Mouse (Mus musculus): Measurements from ENCODE around the gene Polr2b. TPM values are rescaled to one million over a fixed set of nuclear protein-coding genes. Genes with fewer than 3 reads are reported as not detected.

Gene Polr2b
- 32.7 and 39.2 TPM in 2 replicates for polyA plus RNA-seq (2015; fragmentation: Nextera tagmentation; extraction: Ambion mirVana)

- H3K4me2 ChIP-seq: peak within 1 kb of the TSS; percentile 97
- H3K4me3 ChIP-seq: peak within 1 kb of the TSS; percentile 89
- peaks cover 29% of the 10 kb centered on the region for H3K4me1 ChIP-seq (replicated peaks)
- H3K27me3 ChIP-seq: no peaks in the 10 kb centered on the region
- peak within 1 kb of the TSS; percentile 95 for H3K27ac ChIP-seq
- H3K9ac ChIP-seq: peak within 1 kb of the TSS; percentile 89
- H3K9me3 ChIP-seq (replicated peaks): no peaks in the 10 kb centered on the region
- peaks cover 29% of the 10 kb centered on the region for H3K36me3 ChIP-seq
- peak; percentile 94 for ATAC-seq (replicated peaks; ENCODE audit: insufficient number of reproducible peaks, insufficient read depth, low FRiP score, low read depth)
- WGBS: under 1% methylated on average over 85 of the region's 85 CpGs
Observed at GRCm38 (mm10) chr5:77309924-77310772, at the start of gene Polr2b, which contains the start of gene Noa1. Gene Polr2b, plus strand, starts transcription at chr5:77310147. Gene Noa1, minus strand, starts transcription at chr5:77310084.

GRCm38 (mm10) chr5:77261137-77261536, 48.8 kb upstream of the Polr2b start:
- no peak for ATAC-seq (replicated peaks; ENCODE audit: insufficient number of reproducible peaks, insufficient read depth, low FRiP score, low read depth)
- no peak overlapping the region for H3K27ac ChIP-seq
- H3K9ac ChIP-seq: no peak overlapping the region
- H3K27me3 ChIP-seq: no peaks in the 10 kb centered on the region
- no peak overlapping the region for H3K4me2 ChIP-seq
- H3K36me3 ChIP-seq: no peaks in the 10 kb centered on the region
- no peak overlapping the region for H3K4me3 ChIP-seq
- H3K9me3 ChIP-seq (replicated peaks): no peaks in the 10 kb centered on the region
- H3K4me1 ChIP-seq (replicated peaks): peaks cover 4% of the 10 kb centered on the region; the same call in 1 of the 2 replicates
- 65% methylated on average over 4 of the region's 4 CpGs for WGBS

- H3K27ac ChIP-seq: no peak overlapping the region
- 86% methylated on average over 5 of the region's 5 CpGs for WGBS
- H3K4me1 ChIP-seq (replicated peaks): peaks cover 4% of the 10 kb centered on the region; the same call in 1 of the 2 replicates
- H3K36me3 ChIP-seq: no peaks in the 10 kb centered on the region
- no peak overlapping the region for H3K4me2 ChIP-seq
- H3K27me3 ChIP-seq: no peaks in the 10 kb centered on the region
- H3K9ac ChIP-seq: no peak overlapping the region
- no peaks in the 10 kb centered on the region for H3K9me3 ChIP-seq (replicated peaks)
- H3K4me3 ChIP-seq: no peak overlapping the region
- no peak for ATAC-seq (replicated peaks; ENCODE audit: insufficient number of reproducible peaks, insufficient read depth, low FRiP score, low read depth)
Observed at GRCm38 (mm10) chr5:77262105-77262504, 47.8 kb upstream of the Polr2b start.

GRCm38 (mm10) chr5:77265081-77265670, 44.8 kb upstream of the Polr2b start, which contains the start of gene Rest:
Gene Rest, plus strand, starts transcription at chr5:77265491.
- Histone ChIP-seq H3K27ac (peak within 1 kb of the TSS; percentile 96), H3K4me3 (peak within 1 kb of the TSS; percentile 88), H3K9ac (peak within 1 kb of the TSS; percentile 87), H3K36me3 (peaks cover 17% of the 10 kb centered on the region), H3K4me2 (peak within 1 kb of the TSS; percentile 68), H3K27me3 (no peaks in the 10 kb centered on the region), H3K4me1 (replicated peaks) (peaks cover 23% of the 10 kb centered on the region), H3K9me3 (replicated peaks) (no peaks in the 10 kb centered on the region)
- under 1% methylated on average over 75 of the region's 78 CpGs for WGBS
- peak; percentile 85 for ATAC-seq (replicated peaks; ENCODE audit: insufficient number of reproducible peaks, insufficient read depth, low FRiP score, low read depth)

GRCm38 (mm10) chr5:77265671-77266065, 44.3 kb upstream of the Polr2b start:
- Histone ChIP-seq H3K36me3 (peaks cover 17% of the 10 kb centered on the region), H3K27me3 (no peaks in the 10 kb centered on the region), H3K27ac (peak overlapping the region; percentile 96), H3K4me1 (replicated peaks) (peaks cover 27% of the 10 kb centered on the region), H3K9me3 (replicated peaks) (no peaks in the 10 kb centered on the region), H3K4me2 (peak overlapping the region; percentile 68), H3K9ac (peak overlapping the region; percentile 87), H3K4me3 (peak overlapping the region; percentile 88)
- 1% methylated on average over 42 of the region's 53 CpGs for WGBS
- peak; percentile 84 for ATAC-seq (replicated peaks; ENCODE audit: insufficient number of reproducible peaks, insufficient read depth, low FRiP score, low read depth)

- H3K4me3 ChIP-seq: peak overlapping the region; percentile 88
- ATAC-seq (replicated peaks; ENCODE audit: insufficient number of reproducible peaks, insufficient read depth, low FRiP score, low read depth): peak; percentile 49
- peaks cover 29% of the 10 kb centered on the region for H3K4me1 ChIP-seq (replicated peaks)
- H3K9me3 ChIP-seq (replicated peaks): no peaks in the 10 kb centered on the region
- WGBS: under 1% methylated on average over 61 of the region's 87 CpGs
- no peaks in the 10 kb centered on the region for H3K27me3 ChIP-seq
- peaks cover 17% of the 10 kb centered on the region for H3K36me3 ChIP-seq
- H3K4me2 ChIP-seq: peak overlapping the region; percentile 68
- H3K9ac ChIP-seq: peak overlapping the region; percentile 87
- H3K27ac ChIP-seq: peak overlapping the region; percentile 96
Observed at GRCm38 (mm10) chr5:77266066-77266885, 43.7 kb upstream of the Polr2b start.

- Histone ChIP-seq H3K27me3 (no peaks in the 10 kb centered on the region), H3K4me3 (peak overlapping the region; percentile 88), H3K4me2 (peak overlapping the region; percentile 68), H3K4me1 (replicated peaks) (peaks cover 29% of the 10 kb centered on the region), H3K27ac (peak overlapping the region; percentile 96), H3K9ac (peak overlapping the region; percentile 87), H3K9me3 (replicated peaks) (no peaks in the 10 kb centered on the region), H3K36me3 (peaks cover 21% of the 10 kb centered on the region)
- WGBS: 1% methylated on average over 11 of the region's 11 CpGs
- ATAC-seq (replicated peaks; ENCODE audit: insufficient number of reproducible peaks, insufficient read depth, low FRiP score, low read depth): no peak
Observed at GRCm38 (mm10) chr5:77266886-77267401, 43.0 kb upstream of the Polr2b start.

GRCm38 (mm10) chr5:77267441-77267840, 42.5 kb upstream of the Polr2b start:
- H3K27ac ChIP-seq: 0 out of 2 replicates have a peak overlapping the region, but pooled peaks have one; percentile 96
- H3K4me3 ChIP-seq: peak overlapping the region; percentile 88
- ATAC-seq (replicated peaks; ENCODE audit: insufficient number of reproducible peaks, insufficient read depth, low FRiP score, low read depth): no peak
- WGBS: 64% methylated on average over 4 of the region's 4 CpGs
- peaks cover 29% of the 10 kb centered on the region for H3K4me1 ChIP-seq (replicated peaks)
- H3K36me3 ChIP-seq: peaks cover 26% of the 10 kb centered on the region
- H3K27me3 ChIP-seq: no peaks in the 10 kb centered on the region
- H3K4me2 ChIP-seq: peak overlapping the region; percentile 68
- no peaks in the 10 kb centered on the region for H3K9me3 ChIP-seq (replicated peaks)
- no peak overlapping the region for H3K9ac ChIP-seq

GRCm38 (mm10) chr5:77267957-77268624, 41.9 kb upstream of the Polr2b start:
- WGBS: 94% methylated on average over 30 of the region's 30 CpGs
- peaks cover 26% of the 10 kb centered on the region for H3K36me3 ChIP-seq
- H3K4me2 ChIP-seq: no peak overlapping the region
- no peaks in the 10 kb centered on the region for H3K27me3 ChIP-seq
- peaks cover 32% of the 10 kb centered on the region for H3K4me1 ChIP-seq (replicated peaks)
- ATAC-seq (replicated peaks; ENCODE audit: insufficient number of reproducible peaks, insufficient read depth, low FRiP score, low read depth): no peak
- H3K4me3 ChIP-seq: no peak overlapping the region
- no peak overlapping the region for H3K27ac ChIP-seq
- H3K9ac ChIP-seq: no peak overlapping the region
- H3K9me3 ChIP-seq (replicated peaks): no peaks in the 10 kb centered on the region

GRCm38 (mm10) chr5:77269399-77269798, 40.5 kb upstream of the Polr2b start:
- Histone ChIP-seq H3K9me3 (replicated peaks) (no peaks in the 10 kb centered on the region), H3K27me3 (no peaks in the 10 kb centered on the region), H3K9ac (no peak overlapping the region), H3K4me3 (no peak overlapping the region), H3K27ac (no peak overlapping the region), H3K36me3 (peaks cover 34% of the 10 kb centered on the region), H3K4me2 (no peak overlapping the region), H3K4me1 (replicated peaks) (peaks cover 35% of the 10 kb centered on the region)
- 78% methylated on average over 8 of the region's 8 CpGs for WGBS
- no peak for ATAC-seq (replicated peaks; ENCODE audit: insufficient number of reproducible peaks, insufficient read depth, low FRiP score, low read depth)
